Mouse (Mus musculus): Measurements from ENCODE around the gene Ppp1r13l.

GRCm38 (mm10) chr7:19318676-19319075, 40.9 kb upstream of the Ppp1r13l start:
- no peak for TF ChIP-seq CTCF (IDR thresholded peaks at IDR 0.05; ENCODE audit: low read depth, low read length)
- TF ChIP-seq POLR2A (IDR thresholded peaks at IDR 0.05; ENCODE audit: borderline replicate concordance, low read depth, low read length), result no peak

Data from bone marrow macrophage, adult 2 months (primary cell).